Comparison of ENCODE assay signal across 28 mouse cellular contexts in the genomic region with DNA sequence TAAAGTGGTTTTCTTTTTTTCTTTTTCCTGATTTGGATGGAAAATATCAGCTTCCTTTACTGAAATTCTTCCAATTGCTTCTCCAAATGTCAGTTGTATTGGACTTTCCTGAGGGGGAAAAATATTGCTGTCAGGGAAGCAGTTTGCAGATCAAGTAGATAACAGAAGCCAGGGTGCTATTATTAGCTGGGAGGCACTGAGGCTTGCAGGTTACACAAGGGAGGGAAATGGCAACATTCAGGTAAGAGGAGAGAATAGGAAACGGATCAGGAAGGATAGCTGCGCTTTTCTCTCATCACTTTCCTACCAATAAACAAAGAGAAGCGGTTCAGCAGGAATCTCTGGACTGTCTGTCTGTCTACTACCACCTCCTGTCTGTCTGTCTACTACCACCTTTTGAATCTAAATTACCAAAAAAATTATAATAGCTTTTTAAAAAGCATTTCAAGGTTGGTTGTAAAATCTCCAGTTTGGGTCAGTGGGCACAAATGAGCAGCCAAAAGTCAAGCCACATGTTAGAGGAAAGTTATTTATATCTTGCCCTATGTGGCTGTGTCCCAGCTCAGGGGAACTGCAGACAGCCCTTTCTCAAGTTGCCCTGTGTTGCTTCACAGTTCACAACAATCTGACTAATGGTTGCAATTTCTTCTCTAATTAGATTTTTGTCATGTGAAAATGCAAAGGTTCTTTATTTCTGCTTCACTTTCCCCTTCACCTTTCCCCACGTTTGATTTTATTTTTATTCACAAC.
DNase-seq lines count a peak whose midpoint lies in the region; ATAC-seq lines count a peak whose summit lies in the region.
"Had no signal": no experiment of that assay in that cellular context is flagged by ENCODE, and none has a peak within 500 bp of the region (broad histone marks: within the 10 kb centered on the region; RNA-seq: fewer than 3 reads in every experiment).

No protein-coding gene starts in this region.

- no peak overlapping the region for H3K9ac ChIP-seq in midbrain, embryonic 15.5 days
- H3K9ac ChIP-seq: embryonic facial prominence, embryonic 12.5 days; forebrain, embryonic 12.5 days; limb, embryonic 15.5 days; liver, embryonic 15.5 days; lung, embryonic 15.5 days; neural tube, embryonic 12.5 days had no signal

- H3K36me3 ChIP-seq in midbrain, embryonic 15.5 days (replicated peaks), result no peaks in the 10 kb centered on the region
- H3K36me3 ChIP-seq in midbrain, embryonic 10.5 days, result no peaks in the 10 kb centered on the region
- H3K36me3 ChIP-seq: embryonic facial prominence, embryonic 12.5 days; forebrain, embryonic 12.5 days; hindbrain, embryonic 10.5 days; limb, embryonic 15.5 days; liver, embryonic 15.5 days; lung, embryonic 15.5 days; neural tube, embryonic 12.5 days had no signal

- no peak overlapping the region for H3K4me2 ChIP-seq in midbrain, embryonic 15.5 days
- H3K4me2 ChIP-seq: embryonic facial prominence, embryonic 12.5 days; forebrain, embryonic 12.5 days; heart, embryonic 11.5 days; limb, embryonic 15.5 days; liver, embryonic 15.5 days; lung, embryonic 15.5 days; neural tube, embryonic 12.5 days had no signal

- WGBS in midbrain, embryonic 15.5 days, result 62% methylated on average over 4 of the region's 4 CpGs
- WGBS in midbrain, embryonic 10.5 days, result 73% methylated on average over 4 of the region's 4 CpGs

- no peak for ATAC-seq in midbrain, embryonic 15.5 days (replicated peaks)
- ATAC-seq: hindbrain, postnatal 0 days; intestine, embryonic 16.5 days had no signal

- no peak overlapping the region for H3K4me3 ChIP-seq in midbrain, embryonic 15.5 days
- no peak overlapping the region for H3K4me3 ChIP-seq in midbrain, embryonic 10.5 days
- H3K4me3 ChIP-seq: embryonic facial prominence, embryonic 12.5 days; erythroblast, embryonic 14.5 days; forebrain, embryonic 12.5 days; hindbrain, embryonic 10.5 days; limb, embryonic 15.5 days; liver, embryonic 15.5 days; lung, embryonic 15.5 days; megakaryocyte, embryonic 14.5 days; neural tube, embryonic 12.5 days had no signal

- H3K27me3 ChIP-seq in midbrain, embryonic 15.5 days (replicated peaks), result no peaks in the 10 kb centered on the region
- no peaks in the 10 kb centered on the region for H3K27me3 ChIP-seq in midbrain, embryonic 10.5 days (ENCODE audit: low read depth, poor library complexity, severe bottlenecking)
- H3K27me3 ChIP-seq: embryonic facial prominence, embryonic 12.5 days; forebrain, embryonic 12.5 days; limb, embryonic 15.5 days; liver, embryonic 15.5 days; lung, embryonic 15.5 days; megakaryocyte, embryonic 14.5 days; neural tube, embryonic 12.5 days had no signal

- no peaks in the 10 kb centered on the region for H3K9me3 ChIP-seq in midbrain, embryonic 15.5 days
- no peaks in the 10 kb centered on the region for H3K9me3 ChIP-seq in midbrain, embryonic 10.5 days (replicated peaks)
- H3K9me3 ChIP-seq: embryonic facial prominence, embryonic 12.5 days; forebrain, embryonic 12.5 days; hindbrain, embryonic 10.5 days; limb, embryonic 15.5 days; liver, embryonic 15.5 days; lung, embryonic 15.5 days; megakaryocyte, embryonic 14.5 days; neural tube, embryonic 12.5 days had no signal

- peak; percentile 7 to 13 for DNase-seq in cerebellum, postnatal 25 days
- no peak for DNase-seq in cerebellum, adult 18-20 months
- DNase-seq in heart, adult 8-10 months (ENCODE audit: low spot score), result peak; percentile 7
- DNase-seq in heart, postnatal 4 days, result no peak
- no peak for DNase-seq in midbrain, embryonic 10.5 days (ENCODE audit: low spot score)
- DNase-seq in right cerebral cortex, postnatal 25 days, result no peak
- DNase-seq: adrenal gland, postnatal 25 days; cerebellum, adult 9-10 months; gastrocnemius, postnatal 14 days; kidney, adult 9 months; kidney, postnatal 14 days; left cerebral cortex, postnatal 4 days; lung, postnatal 36 days; retina, postnatal 1 day; thymus, postnatal 14 days had no signal

- H3K27ac ChIP-seq in midbrain, embryonic 15.5 days, result 0 out of 2 replicates have a peak overlapping the region, but pooled peaks have one; percentile 1
- no peak overlapping the region for H3K27ac ChIP-seq in midbrain, embryonic 10.5 days (replicated peaks)
- H3K27ac ChIP-seq: embryonic facial prominence, embryonic 12.5 days; forebrain, embryonic 12.5 days; hindbrain, embryonic 10.5 days; hindbrain, postnatal 0 days; limb, embryonic 15.5 days; liver, embryonic 15.5 days; lung, embryonic 15.5 days; neural tube, embryonic 12.5 days had no signal

- H3K4me1 ChIP-seq in midbrain, embryonic 15.5 days, result no peaks in the 10 kb centered on the region
- no peaks in the 10 kb centered on the region for H3K4me1 ChIP-seq in midbrain, embryonic 10.5 days
- H3K4me1 ChIP-seq: embryonic facial prominence, embryonic 12.5 days; forebrain, embryonic 12.5 days; hindbrain, embryonic 10.5 days; liver, embryonic 15.5 days; lung, embryonic 15.5 days; megakaryocyte, embryonic 14.5 days; neural tube, embryonic 12.5 days had no signal

Comparison
In these comparisons a context has a peak if more than half of its experiments do, and no peak if none do; other contexts are left out.
1. DNase-seq: peak in cerebellum, postnatal 25 days (2 of 2) and heart, adult 8-10 months (single experiment); none in cerebellum, adult 18-20 months (0 of 2), heart, postnatal 4 days (single experiment), midbrain, embryonic 10.5 days (single experiment) and right cerebral cortex, postnatal 25 days (single experiment).